Mouse (Mus musculus) retina, embryonic 14.5 days (tissue): ENCODE measurements around the gene Lamb2.

Experiments
- DNase-seq: peaks from one replicate; pipeline ENCODE4 v3.0.0-alpha.2; 2015; ENCODE audit warnings: low spot score

Gene Lamb2

DNA sequence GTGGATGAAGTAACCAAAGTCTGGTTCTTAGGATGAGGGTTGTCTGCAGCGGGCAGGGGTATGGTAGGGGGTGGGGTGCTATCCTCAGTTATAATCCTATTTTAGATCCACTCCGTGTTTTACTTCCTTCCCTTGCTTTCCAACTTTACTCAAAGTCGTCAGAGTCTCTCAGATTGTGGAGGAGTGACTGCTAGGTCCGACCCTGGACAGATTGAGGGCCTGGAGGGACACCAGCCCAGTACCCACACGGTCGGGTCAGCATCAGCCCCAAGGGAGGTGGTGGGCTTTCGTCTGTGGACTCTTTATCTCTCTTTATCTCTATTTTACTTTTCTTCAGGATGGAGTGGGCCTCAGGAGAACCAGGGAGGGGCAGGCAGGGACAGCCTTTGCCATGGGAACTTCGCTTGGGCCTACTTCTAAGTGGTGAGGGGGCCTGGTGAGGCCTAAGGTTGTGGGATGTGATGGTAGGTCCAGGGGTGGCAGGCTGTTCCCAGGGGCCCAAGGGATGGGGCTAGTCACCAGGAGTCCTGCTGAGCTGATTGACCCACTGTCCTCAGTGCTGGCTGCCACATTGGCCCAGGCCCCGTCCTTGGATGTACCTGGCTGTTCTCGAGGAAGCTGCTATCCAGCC is at the start of gene Lamb2:
Gene Lamb2 (plus strand): TSS at position 16 of the 631 bp plus-strand sequence.
- DNase-seq: peak; percentile 93

DNA sequence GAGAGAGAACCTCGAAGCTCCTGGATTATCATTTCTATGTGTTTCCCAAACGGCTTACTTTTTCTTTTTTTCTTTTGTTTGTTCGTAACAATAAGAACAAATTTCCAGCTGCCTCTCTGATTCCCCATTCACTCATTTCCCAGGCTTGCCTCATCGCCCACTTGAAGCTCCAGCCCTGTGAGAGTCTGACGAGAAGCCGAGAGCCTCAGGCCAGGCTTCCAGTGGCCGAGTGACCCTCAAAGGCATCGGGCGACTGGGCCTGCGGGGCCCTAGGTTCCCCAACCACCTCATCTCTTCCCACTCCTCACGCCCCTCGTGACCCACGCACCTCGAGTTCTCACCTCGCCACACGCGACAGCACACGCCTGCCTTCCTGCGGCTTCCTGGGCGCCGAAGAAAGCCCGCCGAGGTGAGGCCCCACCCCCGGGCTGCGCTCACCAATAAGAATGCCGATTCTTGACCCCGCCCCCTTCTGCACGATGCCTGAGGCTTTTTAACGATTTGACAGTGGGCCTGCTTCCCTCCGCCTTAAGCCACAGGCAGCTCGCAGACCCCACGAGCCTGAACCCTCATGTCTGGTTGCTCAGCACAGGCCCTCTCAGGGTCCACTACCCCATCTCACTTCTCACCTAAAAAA is 48.0 kb upstream of the Lamb2 start:
- DNase-seq: peak; percentile 67

DNA sequence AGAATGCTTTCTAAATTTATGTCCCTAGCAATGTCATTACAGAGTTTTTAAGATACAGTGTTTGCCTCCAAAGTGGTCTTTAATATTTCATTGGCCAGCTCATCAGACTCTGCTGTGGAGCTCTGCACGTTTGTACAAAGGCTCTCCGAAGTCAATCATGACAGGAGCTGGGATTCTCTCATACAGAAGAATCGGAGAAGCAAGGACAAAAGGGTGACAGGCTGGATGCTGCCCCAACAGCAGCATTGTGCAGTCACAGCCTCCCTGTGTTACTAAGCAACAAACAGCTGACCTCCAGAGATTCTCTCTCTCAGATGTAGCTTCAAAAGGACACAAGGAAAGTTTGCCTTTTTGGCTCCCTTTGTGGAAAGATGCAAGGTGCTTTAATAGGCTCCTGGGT is 43.4 kb upstream of the Lamb2 start, which contains the start of gene BC048562:
Gene BC048562 (plus strand): TSS at position 301 of the 400 bp plus-strand sequence.
- no peak for DNase-seq

DNA sequence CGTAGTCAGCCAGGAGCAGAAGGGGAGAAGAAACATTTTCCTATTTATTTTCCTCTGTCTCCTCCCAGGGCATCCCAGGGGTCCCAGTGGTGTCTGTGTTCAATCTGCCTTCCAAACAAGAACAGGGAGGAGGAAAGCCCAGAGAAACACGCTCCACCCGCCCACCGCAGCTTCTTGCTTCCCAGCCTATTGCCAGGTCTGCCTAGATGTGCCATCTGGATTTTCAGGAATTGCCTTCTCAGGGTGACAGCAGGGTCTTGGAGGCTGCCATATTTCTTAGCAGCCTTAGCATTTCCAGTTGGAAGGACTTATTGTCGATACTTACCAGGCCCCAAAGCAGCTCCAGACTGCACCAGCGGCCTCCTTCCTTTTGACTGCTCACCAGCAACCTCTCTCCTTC is 40.4 kb upstream of the Lamb2 start:
- no peak for DNase-seq

DNA sequence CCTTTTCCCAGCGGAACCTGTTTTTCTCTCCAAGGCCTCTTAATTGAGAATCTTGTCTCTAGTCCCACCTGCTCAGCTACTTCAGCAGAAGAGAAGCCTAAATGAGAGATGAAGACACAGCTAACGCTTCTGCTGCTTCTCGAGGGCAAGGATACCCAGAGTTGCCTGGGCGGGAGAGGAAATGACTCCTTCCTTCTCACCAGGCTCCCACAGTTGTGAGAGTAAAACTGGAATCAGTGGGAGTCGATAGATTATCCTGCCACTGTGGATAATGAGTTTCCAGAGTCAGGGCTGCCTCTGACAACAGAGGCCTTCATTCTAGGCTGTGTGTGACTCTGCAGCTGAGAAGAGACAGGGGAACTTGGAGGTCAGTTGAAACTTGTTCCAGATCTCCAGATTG is 39.1 kb upstream of the Lamb2 start:
- no peak for DNase-seq

DNA sequence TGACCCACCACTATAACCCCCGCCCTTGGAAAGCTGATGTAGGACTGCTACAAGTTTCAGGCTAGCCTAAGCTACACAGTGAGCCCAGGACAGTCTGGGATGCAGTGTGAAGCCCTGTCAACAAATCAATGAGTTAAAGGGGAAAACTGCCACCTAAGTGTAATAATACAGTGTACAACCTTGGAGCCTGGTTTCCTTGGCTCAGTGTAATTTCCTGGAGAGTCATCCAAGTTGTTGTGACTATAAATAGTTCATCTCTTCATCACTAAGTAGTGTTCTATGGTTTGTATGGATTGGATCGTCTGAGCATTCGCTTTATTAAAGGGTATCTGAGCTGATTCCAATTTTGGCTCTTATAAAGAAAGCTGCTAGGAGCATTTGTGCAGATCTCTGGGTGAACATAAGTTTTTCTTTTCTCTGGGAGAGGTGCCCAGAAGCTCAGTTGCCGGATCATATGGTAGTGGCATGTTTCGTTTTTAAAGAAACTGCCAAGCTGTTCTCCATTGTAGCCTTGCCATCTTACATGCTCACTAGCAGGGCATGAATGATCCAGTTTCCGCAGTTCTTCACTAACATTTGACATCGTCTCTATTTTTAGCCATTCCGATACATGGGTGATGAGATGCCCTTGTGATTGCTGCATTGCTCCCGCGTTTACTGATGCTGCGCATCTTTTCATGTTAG is 38.2 kb upstream of the Lamb2 start:
- DNase-seq: no peak

DNA sequence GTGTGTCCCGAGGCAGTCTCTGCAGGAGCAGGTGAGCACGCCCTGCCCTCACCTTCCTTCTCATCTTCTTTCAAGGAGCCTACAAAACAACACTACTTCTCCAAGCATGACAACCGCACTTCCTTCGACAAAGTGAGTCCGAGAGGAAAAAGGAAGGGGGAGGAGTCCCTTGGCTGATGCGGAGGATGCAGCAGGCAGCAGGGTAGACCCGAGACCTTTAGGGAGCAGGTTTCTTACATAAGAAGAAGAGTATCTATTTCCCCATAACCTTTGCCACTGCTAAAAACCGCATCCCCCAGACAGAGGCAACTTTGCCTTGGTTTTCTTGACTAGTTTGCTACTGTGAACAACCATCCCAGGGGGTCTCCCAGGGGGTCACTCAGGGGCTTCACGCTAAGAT is 34.4 kb upstream of the Lamb2 start:
- DNase-seq: no peak

DNA sequence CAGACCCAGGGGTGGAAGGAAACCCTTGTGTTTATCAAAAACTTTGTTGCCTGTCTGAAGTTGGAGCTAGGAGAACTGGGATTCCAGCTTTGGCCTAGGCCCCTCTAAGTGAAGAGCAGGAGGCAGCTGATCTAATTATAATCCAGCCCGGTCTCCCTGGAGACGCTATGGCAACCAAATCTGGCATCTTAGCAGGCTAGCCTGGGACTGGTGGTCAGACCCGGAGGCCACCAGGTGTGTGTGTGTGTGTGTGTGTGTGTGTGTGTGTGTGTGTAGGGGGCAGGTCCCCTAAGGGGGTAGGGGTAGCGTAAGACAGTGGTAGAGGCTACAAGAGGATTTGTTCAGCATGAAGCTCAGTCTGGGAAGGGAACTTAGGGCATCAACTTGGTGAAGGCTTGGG is 29.7 kb upstream of the Lamb2 start:
- peak; percentile 89 for DNase-seq

DNA sequence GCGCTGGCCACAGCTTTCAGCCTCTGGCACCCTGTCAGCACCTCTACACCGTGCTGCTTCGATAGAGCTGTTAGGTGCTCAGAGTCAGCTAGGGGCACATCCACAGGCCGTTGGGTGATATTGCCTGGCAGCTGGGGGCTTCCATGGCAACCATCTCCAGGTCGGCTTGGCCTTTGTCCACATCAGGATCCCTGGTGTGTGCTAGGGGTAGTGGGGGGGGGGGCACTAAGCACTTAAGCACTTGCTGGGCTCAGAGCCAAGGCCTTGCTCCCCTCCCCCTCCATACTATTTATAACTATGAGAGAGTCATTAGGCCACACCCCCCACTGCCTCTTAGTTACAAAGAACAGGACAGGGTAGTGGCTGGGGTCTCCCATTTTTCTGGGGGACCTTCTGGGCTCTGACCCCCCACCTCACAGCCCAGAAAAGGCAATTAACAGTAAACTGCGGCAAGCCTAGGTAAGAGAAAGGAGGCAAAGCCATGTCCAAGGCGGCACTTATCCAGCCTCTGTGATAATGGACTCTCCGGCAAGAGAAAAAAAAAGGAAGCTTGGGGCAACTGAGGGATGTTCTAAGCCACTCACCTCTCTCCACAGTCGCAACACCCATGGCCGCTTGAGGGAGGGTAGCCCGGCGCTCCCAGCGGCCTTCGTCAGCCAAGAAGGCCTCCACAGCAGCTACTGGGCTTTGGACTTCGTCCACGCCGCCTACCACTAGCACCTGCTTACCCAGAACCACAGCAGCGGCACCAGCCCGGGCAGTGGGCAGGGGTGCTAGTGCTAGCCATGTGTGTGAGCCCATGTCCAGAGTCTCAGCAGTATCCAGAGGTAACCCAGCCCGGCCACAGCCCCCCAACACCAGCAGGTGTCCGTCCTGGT is 29.0 kb upstream of the Lamb2 start:
- peak; percentile 81 for DNase-seq

DNA sequence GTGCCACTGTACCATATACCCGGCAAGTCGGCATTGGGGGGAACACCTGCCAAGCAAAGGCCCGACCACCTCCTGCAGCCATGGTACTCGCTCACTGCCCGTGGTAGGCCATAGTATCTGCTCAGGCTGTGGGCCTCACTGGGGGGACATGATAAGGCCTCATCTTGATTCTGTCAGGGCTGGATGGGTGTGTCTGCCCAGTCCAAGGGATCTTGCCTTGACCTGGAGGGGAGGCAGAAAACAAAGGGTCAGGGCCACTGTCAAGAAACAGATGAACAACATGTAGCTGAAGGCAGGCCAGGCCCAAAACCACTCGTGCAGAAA is 28.4 kb upstream of the Lamb2 start:
- DNase-seq: no peak

DNA sequence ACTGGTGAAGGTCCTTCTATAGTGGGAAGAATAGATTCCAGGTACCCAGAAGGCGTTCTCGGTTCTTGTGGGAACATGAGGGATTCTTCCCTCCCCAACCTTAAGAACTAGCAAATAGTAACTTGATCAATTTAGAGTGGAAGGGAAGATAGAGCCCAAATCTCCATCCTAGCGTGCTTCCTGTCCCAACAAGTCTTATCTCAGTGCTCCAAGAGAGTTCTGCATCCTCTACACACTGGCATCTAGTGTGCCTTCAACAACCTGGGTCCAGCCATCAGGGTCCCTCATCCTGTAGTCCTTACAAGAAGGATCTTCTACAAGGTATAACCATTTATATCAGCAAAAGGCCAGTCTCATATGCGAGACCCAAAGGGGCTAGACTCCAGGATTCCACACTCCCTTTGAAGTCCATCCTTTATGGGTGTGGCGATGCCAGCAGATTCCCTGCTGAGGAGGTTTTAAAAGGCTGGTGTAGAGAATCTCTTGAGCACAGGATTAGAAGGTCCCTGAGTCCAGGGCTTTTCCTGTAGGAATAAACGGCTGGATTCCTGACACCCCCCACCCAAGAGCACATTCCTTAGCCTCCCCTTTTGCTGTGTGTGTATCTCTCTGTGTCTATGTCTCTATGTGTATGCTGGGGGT is 27.9 kb upstream of the Lamb2 start:
- DNase-seq: peak; percentile 26

DNA sequence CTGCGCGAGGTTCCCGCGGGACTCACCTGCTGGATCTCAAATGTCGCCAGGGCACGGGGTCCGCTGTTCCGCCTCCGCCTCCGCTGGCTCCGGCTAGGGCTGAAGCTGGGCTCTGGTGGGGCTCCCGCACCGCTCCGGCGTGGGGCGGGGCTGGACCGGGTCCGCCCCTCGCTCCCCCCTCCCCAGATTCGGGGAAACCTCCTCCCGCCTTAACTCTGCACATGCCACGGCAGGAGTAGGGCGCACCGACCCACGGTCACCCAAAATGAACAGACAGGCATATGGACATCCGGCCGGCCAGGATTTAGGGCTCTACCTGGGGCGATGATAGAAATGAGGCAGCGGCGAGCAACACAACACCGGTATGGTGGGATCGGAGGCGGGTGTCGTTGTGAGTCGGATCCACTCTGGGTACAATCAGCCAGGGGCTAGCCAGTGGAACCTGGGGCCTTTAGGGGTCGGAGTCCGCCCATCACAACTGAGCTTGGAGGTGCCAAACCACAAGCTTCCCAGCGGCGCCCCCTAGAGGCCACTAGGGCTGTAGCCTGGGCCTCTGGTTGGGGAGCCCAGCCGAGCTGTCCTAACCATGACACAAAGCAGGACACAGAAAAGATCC is 27.1 kb upstream of the Lamb2 start:
- DNase-seq: peak; percentile 98

DNA sequence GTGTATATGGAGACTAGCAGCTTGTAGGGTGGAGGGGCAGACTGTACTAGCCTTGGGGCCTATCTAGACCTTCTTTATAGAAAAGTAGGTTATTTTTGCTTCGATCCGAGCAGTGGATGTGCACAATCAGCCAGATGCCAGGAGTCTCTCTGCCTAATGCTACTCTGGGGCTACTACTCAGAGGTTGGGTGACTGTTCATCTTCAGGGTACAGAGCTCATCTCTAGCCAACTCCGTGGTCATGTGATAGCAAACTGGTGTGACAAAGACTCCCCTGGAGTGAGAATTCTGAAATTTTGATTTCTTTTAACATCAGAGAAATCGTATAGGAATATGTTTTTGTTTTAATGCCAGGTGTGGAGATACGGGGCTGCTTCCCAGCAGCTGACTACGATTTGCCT is 26.6 kb upstream of the Lamb2 start:
- no peak for DNase-seq

DNA sequence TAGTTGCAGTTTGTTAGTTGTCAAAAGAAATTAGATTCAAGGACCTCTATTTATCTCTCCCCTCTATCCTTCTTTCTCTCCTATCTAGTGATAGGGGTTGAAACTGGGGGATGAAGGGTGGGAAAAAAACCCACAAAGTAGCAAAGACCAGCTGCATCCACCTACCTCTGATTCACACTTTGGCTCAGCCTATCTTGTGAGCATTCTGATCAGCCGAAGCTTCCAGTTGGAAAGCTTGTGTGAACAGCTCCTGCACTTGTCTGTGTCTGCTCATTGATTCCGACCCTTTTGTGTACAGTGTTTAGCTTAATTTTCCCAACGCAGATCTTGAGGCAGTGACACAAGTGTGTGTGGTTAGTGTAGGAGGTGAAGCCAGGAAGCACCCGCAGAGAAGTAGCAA is 26.1 kb upstream of the Lamb2 start:
- DNase-seq: no peak

DNA sequence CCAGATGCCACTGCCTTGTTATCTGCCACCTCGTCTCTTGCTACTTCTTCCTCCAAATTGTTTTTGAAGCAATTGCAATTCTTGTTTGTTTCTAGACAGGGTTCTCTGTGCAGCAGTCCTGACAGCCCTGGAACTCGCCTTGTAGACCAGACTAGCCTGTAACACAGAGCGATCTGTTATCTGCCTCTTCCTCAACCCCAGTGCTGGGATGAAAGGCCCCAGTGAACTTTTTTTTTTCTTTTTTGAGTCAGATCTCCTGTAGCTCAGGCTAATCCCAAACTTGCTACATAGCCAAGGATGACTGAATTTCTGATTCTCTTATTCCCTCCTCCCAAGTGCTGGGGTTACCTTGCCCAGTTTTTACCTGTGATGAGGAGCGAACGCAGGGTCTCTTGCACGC is 25.1 kb upstream of the Lamb2 start:
- no peak for DNase-seq

DNA sequence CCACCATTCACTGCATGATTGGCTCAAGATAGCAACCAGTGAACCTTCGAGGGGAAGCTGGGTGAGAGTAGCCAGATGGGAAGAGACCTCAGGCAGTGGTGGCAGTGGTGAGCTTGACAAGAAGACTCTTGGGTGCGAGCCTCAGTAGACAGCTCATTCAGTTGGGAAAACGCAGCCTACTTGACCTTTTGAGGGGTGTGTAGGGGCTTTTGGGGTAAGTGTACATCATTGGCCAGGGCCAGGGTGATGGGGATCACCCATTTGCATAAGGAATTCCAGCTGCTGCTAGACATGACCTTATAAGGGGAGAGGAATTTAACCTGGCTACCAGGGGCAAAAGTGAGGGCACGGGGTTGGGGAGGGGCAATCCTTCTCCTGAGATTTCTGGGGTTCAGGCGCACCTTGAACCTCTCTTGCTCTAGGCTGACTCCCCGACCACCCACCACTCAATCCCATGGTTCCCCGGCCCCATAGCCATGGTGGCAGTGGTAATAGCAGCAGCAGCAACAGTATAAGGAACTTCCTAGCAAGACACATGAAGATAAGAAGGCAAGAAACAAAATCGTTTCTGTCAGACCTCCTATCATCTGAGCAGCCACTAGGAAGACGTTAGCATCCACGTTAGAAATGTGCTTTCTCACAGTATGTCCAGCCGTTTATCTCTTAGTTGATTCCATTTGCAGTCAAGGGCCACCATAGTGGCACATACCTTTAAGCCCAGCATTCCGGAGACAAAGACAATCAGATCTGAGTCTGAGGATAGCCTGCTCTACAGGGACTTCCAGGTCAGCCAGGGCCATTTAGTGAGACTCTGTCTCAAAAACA is 23.6 kb upstream of the Lamb2 start:
- DNase-seq: no peak

DNA sequence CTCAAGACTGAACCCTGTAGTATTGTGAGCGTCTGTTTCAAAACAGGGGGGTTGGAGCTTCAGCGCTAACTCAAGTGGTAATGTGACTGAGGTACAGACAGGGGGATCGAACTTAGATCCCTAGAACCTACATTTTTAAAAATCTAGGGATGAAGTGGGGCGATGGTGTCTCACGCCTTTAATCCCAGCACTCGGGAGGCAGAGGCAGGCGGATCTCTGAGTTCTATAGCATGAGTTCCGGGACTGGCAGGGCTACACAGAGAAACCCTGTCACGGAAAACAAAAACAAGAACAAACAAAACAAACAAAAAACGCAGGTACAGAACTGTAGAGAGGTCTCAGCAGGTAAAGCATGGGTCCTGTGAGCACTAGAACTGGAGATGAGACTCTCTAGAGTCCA is 22.6 kb upstream of the Lamb2 start:
- DNase-seq: no peak

DNA sequence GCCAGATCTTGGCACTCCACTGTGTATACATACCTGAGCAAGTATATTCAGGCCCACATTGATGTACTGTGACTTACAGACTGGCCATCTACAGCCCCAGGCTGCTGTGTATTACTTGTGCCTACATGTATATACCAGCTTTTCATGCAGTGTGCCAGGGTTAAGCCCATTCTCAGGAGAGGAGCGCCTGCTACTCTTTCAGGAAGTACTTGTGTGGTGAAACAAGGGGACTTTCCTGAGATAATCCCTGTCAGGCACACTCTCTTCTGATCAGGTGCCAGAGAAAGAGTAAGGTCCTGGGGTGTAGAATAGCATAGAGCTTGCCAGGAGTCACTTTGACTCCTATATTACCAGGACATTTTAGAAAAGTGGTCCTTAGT is 19.6 kb upstream of the Lamb2 start:
- no peak for DNase-seq

DNA sequence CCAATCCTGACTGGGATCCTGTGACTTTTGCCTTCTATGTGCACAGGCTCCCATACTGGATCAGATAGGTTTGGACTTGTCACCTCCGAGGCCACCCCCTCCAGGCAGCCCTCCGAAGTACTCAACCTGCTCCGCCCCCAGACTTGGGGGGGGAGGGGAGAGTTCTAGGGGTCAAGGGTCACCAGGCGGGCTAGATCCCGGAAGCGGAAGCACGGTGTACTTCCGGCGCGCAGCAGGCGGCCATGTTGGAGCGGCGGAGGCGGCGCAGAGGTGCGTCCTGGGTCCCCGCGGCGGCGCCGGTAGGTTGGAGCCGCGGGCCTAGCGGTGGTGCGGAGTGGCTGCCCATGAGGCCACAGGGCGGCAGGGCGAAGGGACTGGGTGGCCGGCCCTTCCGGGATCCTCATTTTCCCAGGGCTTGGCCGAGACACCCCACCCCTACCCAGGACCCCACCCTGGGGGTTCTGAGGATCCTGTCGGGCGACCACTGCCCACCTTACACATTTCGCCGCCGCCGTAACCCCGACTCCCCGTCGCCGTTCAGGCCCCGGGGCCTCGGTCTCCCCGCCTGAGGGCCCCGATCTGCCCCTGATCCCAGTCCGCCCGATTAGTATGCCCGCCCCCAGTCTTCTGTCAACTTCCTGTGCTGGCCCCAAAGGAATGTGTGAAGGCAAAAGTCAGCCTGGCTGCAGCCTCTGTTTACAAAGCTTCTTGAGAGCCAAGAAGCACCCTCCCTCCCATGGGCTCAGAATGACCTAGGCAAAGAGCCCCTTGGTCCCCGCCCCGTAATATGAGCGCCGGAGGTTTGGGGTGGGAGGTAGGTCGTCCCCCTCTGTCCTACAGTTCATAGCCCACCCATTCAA is 19.0 kb upstream of the Lamb2 start, which contains the start of gene Ccdc71:
Gene Ccdc71 (plus strand): TSS at position 209 of the 860 bp plus-strand sequence.
- peak; percentile 89 for DNase-seq

DNA sequence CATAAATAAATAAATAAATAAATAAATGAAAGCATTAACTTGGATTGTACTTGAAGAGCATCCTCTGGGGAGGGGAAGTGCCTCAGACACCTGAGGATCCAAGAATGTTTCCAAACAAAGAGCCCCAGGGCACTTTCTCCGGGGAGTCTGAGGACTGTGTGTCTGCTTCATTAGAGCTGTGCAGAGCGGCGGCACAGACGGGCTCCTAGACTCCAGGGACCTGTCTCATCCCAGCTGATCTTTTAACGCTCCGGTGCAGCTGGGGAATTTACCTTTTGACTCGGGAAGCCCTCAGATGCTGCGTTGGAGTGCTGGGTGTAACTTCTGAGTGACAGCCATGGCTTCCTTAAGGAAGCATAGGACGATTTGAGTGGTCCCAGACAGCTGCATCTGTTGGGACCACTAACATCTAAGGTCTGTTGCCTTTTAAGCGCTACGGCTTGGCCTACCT is 18.3 kb upstream of the Lamb2 start, which contains the start of gene Klhdc8b:
Gene Klhdc8b (minus strand): TSS at position 401 of the 451 bp plus-strand sequence.
- DNase-seq: peak; percentile 27
